Mouse (Mus musculus): ENCODE results near the gene Spns3. TPM values are rescaled to one million over a fixed set of nuclear protein-coding genes. Genes with fewer than 3 reads are reported as not detected.

Gene Spns3
- polyA plus RNA-seq, 1 experiment: 0.08 TPM

- TF ChIP-seq POLR2A (IDR thresholded peaks at IDR 0.05; ENCODE audit: borderline replicate concordance, extremely low read depth, insufficient read depth, insufficient read length, poor library complexity, severe bottlenecking) (no peak), CTCF (IDR thresholded peaks at IDR 0.05; ENCODE audit: borderline replicate concordance, extremely low read depth, insufficient read depth, insufficient read length) (no peak)
- no peak for DNase-seq (ENCODE audit: low read depth)
These were observed 84.2 kb downstream of the Spns3 start for GRCm38 (mm10) chr11:72465978-72466693.

- no peak for DNase-seq (ENCODE audit: low read depth)
- TF ChIP-seq CTCF (IDR thresholded peaks at IDR 0.05; ENCODE audit: borderline replicate concordance, extremely low read depth, insufficient read depth, insufficient read length): no peak
- no peak for TF ChIP-seq POLR2A (IDR thresholded peaks at IDR 0.05; ENCODE audit: borderline replicate concordance, extremely low read depth, insufficient read depth, insufficient read length, poor library complexity, severe bottlenecking)
These were observed 85.5 kb downstream of the Spns3 start for GRCm38 (mm10) chr11:72464821-72465220.

GRCm38 (mm10) chr11:72461500-72461981, 88.8 kb downstream of the Spns3 start:
- no peak for DNase-seq (ENCODE audit: low read depth)
- no peak for TF ChIP-seq CTCF (IDR thresholded peaks at IDR 0.05; ENCODE audit: borderline replicate concordance, extremely low read depth, insufficient read depth, insufficient read length)

- TF ChIP-seq CTCF (IDR thresholded peaks at IDR 0.05; ENCODE audit: borderline replicate concordance, extremely low read depth, insufficient read depth, insufficient read length): no peak
- no peak for TF ChIP-seq POLR2A (IDR thresholded peaks at IDR 0.05; ENCODE audit: borderline replicate concordance, extremely low read depth, insufficient read depth, insufficient read length, poor library complexity, severe bottlenecking)
- no peak for DNase-seq (ENCODE audit: low read depth)
These were observed 91.8 kb downstream of the Spns3 start for GRCm38 (mm10) chr11:72458502-72458901.

GRCm38 (mm10) chr11:72457995-72458496, 92.3 kb downstream of the Spns3 start:
- no peak for DNase-seq (ENCODE audit: low read depth)
- TF ChIP-seq POLR2A (IDR thresholded peaks at IDR 0.05; ENCODE audit: borderline replicate concordance, extremely low read depth, insufficient read depth, insufficient read length, poor library complexity, severe bottlenecking) (no peak), CTCF (IDR thresholded peaks at IDR 0.05; ENCODE audit: borderline replicate concordance, extremely low read depth, insufficient read depth, insufficient read length) (no peak)

GRCm38 (mm10) chr11:72455694-72456093, 94.6 kb downstream of the Spns3 start:
- no peak for TF ChIP-seq CTCF (IDR thresholded peaks at IDR 0.05; ENCODE audit: borderline replicate concordance, extremely low read depth, insufficient read depth, insufficient read length)
- no peak for TF ChIP-seq POLR2A (IDR thresholded peaks at IDR 0.05; ENCODE audit: borderline replicate concordance, extremely low read depth, insufficient read depth, insufficient read length, poor library complexity, severe bottlenecking)
- DNase-seq (ENCODE audit: low read depth): peak; percentile 54

GRCm38 (mm10) chr11:72453105-72453953, 97.0 kb downstream of the Spns3 start:
- TF ChIP-seq CTCF (IDR thresholded peaks at IDR 0.05; ENCODE audit: borderline replicate concordance, extremely low read depth, insufficient read depth, insufficient read length) (no peak), POLR2A (IDR thresholded peaks at IDR 0.05; ENCODE audit: borderline replicate concordance, extremely low read depth, insufficient read depth, insufficient read length, poor library complexity, severe bottlenecking) (no peak)
- no peak for DNase-seq (ENCODE audit: low read depth)

GRCm38 (mm10) chr11:72452140-72452665, 98.1 kb downstream of the Spns3 start:
- TF ChIP-seq POLR2A (IDR thresholded peaks at IDR 0.05; ENCODE audit: borderline replicate concordance, extremely low read depth, insufficient read depth, insufficient read length, poor library complexity, severe bottlenecking) (no peak), CTCF (IDR thresholded peaks at IDR 0.05; ENCODE audit: borderline replicate concordance, extremely low read depth, insufficient read depth, insufficient read length) (no peak)
- DNase-seq (ENCODE audit: low read depth): no peak

- TF ChIP-seq CTCF (IDR thresholded peaks at IDR 0.05; ENCODE audit: borderline replicate concordance, extremely low read depth, insufficient read depth, insufficient read length) (0 out of 2 replicates have a peak, but pooled peaks have one; percentile 1), POLR2A (IDR thresholded peaks at IDR 0.05; ENCODE audit: borderline replicate concordance, extremely low read depth, insufficient read depth, insufficient read length, poor library complexity, severe bottlenecking) (no peak)
- DNase-seq (ENCODE audit: low read depth): no peak
These were observed 102.8 kb downstream of the Spns3 start for GRCm38 (mm10) chr11:72447475-72447874.

GRCm38 (mm10) chr11:72446311-72447105, 103.8 kb downstream of the Spns3 start:
- DNase-seq (ENCODE audit: low read depth): peak; percentile 43
- TF ChIP-seq CTCF (IDR thresholded peaks at IDR 0.05; ENCODE audit: borderline replicate concordance, extremely low read depth, insufficient read depth, insufficient read length) (peak; percentile 66), POLR2A (IDR thresholded peaks at IDR 0.05; ENCODE audit: borderline replicate concordance, extremely low read depth, insufficient read depth, insufficient read length, poor library complexity, severe bottlenecking) (no peak)

Other genes with a start within 250 kb of the Spns3 start
- gene Xaf1, start 248.9 kb downstream of the Spns3 start, polyA plus RNA-seq (2012; rRNA removed): 0.62 and 1.4 TPM in 2 replicates
- not detected in 2 replicates for gene Fbxo39, start 236.1 kb downstream of the Spns3 start, polyA plus RNA-seq (2012; rRNA removed)
- gene Tekt1, start 188.1 kb downstream of the Spns3 start, polyA plus RNA-seq (2012; rRNA removed): 2.7 and 4.1 TPM in 2 replicates
- 2.1 and 3.4 TPM in 2 replicates for gene Smtnl2, start 138.8 kb downstream of the Spns3 start, polyA plus RNA-seq (2012; rRNA removed)
- gene Ggt6, start 115.0 kb downstream of the Spns3 start, polyA plus RNA-seq (2012; rRNA removed): 0.12 and 0.35 TPM in 2 replicates
- gene Mybbp1a, start 109.2 kb downstream of the Spns3 start, polyA plus RNA-seq (2012; rRNA removed): 67.9 and 74.7 TPM in 2 replicates
- 46.0 and 49.0 TPM in 2 replicates for gene Spns2, start 60.6 kb downstream of the Spns3 start, polyA plus RNA-seq (2012; rRNA removed)
- 48.5 and 52.2 TPM in 2 replicates for gene Ube2g1, start 56.8 kb upstream of the Spns3 start, polyA plus RNA-seq (2012; rRNA removed)
- 44.7 and 50.3 TPM in 2 replicates for gene Ankfy1, start 139.5 kb upstream of the Spns3 start, polyA plus RNA-seq (2012; rRNA removed)
- gene Cyb5d2, start 245.6 kb upstream of the Spns3 start, polyA plus RNA-seq (2012; rRNA removed): 5.6 and 5.7 TPM in 2 replicates
- gene Zzef1, start 245.7 kb upstream of the Spns3 start, polyA plus RNA-seq (2012; rRNA removed): 28.4 and 38.1 TPM in 2 replicates